Mouse (Mus musculus) megakaryocyte, adult 5-6 weeks (primary cell): ENCODE data around the gene Tuba3b. TPM values are rescaled to one million over a fixed set of nuclear protein-coding genes. Genes with fewer than 3 reads are reported as not detected.

Source experiments
- ATAC-seq: 2 replicates; pipeline ENCODE4 v1.8.0; 2016; ENCODE audit warnings: mild to moderate bottlenecking, inconsistent platforms; ENCODE audit not compliant: poor library complexity, severe bottlenecking
- total RNA-seq, 2 experiments: library from RNA; stranded (forward) in 1 of 2; stranded (reverse) in 1 of 2; fragments of 153-499, 151-499 nt in 1 of 2; fragments of 221-1000, 200-1000 nt in 1 of 2; gene quantifications; 2 replicates each; pipeline versions ENCODE4 v1.2.3 to v1.2.4; 2015 to 2017

The Tuba3b gene
- total RNA-seq (2015) = not detected in 2 replicates
- not detected in 2 replicates for total RNA-seq (2017)

DNA sequence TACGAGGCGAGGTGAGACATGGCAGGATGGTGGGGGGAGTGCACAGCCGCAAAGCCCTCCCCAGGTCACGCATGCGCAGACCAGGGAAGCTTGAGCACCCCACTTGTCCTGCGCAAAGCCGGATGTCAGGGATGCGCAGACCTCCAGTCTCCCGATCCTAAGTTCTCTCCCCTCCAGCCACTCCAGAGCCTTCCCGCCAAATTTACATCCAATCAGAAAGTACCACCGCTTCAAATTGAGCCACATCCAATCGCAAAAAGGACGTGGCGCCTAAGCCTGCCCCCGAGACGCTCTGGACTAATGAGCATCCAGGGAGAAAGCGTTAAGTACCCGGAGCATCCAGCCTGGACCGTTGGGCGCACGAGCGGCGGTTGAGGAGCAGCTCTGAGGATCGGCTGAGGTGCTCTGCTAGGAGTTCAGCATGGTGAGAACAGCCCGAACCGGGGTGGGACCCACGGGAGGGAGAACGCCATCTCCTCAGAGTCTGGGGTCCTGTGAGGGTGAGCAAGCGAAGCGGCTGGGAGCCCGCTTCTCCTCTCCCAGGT is at the start of gene Tuba3b:
TSS of gene Tuba3b (plus strand) at position 92 of the 545 bp plus-strand sequence.
- ATAC-seq = no peak

DNA sequence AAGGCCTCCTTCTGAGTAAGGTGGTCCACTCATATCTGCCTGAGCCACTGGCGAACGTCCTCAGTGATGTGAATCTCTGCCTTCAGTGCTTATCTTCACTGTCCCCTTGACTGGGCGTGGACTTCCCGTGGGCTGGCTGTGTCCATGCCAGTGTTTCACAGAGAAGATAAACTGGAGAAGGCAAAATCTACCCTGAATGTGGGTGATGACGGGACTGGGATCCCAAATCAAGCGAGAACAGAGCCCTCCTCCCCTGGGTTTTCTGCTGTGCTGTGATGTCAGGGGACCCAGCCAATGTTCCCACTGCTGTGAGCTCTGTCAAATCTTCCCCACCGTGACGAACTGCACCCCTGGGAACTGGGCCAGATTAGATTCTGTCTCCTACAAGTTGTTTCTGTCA is 48.3 kb upstream of the Tuba3b start:
- ATAC-seq = no peak

DNA sequence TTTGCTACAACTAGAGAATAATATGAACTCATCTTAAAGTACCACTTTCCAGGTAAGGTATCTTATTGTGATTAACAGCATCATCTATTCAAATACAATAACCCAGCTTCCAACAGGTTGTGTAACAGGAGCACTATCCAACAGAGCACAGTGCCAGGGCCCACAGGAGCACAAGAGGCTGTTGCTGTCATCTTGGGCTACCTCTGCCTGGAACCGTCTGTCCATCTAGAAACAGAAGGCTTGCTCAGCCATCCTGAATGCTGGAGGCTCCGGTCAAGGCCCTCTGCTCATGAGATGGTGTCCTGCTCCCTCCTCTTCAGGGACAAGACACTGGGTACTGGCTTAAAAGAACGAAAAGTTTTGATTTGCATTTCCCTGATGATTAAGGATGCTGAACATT is 47.7 kb upstream of the Tuba3b start:
- ATAC-seq = no peak

DNA sequence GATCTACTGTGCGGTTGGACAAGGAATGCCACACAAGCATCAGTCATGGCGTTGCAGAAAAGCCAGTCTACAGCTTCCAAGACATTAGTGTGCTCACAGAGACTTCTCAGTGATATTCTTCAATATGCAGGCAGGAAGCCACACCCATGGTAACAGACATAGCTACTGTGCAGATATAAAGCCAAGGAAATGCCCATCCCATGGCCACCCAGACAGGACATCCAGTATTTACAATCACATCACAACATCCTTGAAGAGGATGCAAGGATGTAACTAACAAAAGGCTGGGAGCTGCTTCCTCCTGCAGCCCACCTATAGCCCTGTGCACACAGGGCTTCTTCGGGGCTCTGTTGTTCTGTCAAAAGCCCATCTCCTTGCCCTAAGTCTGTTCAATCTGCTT is 46.9 kb upstream of the Tuba3b start:
- no peak for ATAC-seq

DNA sequence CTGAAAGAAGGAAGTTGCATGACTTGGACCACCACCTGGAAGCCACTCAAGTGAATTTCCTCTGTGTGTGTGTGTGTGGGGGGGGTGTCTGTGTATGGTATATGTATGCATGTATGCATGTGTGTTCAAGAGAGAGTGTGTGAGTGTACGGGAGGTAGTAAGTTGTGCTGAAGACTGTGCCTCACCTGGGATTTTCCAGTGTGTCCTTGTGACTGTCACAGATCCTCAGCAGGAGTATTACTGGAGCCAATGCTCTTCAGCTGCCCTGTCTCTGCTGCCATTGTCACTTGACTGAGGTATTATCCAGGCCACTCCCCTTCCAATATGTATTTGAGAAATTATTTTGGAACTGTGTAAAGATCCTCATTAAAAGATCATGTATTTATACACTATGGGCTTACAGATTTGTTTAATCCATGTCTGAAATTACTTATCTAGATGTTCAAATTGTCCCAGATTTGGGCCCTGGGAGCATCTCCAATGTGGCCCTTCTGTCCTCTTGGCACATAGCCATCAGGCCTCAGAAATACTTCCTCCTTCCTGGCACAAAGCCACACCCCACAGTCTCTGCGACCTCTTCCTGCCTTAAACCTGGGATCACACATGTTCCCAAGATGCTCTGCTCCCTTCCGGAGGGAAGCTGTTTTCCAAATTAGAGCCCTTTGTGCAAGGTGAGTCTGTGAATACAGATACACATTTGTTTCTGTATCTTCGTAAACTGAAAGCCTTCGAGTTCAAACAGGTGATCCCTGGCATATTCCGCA is 42.1 kb upstream of the Tuba3b start:
- peak; percentile 26; the same call in 1 of the 2 replicates for ATAC-seq

DNA sequence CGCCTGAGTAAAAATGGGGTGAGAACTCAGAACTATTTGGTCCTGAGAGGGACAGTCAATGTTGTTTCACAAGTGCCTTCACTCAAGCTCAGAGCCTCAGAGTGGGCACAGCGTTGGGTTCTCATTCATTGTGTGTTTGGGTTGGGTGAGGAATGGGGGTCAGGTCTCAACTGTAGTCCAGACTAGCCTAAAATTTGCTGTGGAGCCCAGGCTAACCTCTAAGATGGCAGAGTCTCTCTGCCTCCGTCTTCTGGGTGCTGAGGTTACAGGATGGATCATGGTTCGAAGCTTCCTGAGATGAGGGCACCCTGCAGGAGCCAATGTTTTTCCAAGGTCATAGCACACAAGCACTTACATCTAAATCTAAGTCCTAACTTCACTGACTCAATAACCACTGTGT is 38.8 kb upstream of the Tuba3b start:
- no peak for ATAC-seq

DNA sequence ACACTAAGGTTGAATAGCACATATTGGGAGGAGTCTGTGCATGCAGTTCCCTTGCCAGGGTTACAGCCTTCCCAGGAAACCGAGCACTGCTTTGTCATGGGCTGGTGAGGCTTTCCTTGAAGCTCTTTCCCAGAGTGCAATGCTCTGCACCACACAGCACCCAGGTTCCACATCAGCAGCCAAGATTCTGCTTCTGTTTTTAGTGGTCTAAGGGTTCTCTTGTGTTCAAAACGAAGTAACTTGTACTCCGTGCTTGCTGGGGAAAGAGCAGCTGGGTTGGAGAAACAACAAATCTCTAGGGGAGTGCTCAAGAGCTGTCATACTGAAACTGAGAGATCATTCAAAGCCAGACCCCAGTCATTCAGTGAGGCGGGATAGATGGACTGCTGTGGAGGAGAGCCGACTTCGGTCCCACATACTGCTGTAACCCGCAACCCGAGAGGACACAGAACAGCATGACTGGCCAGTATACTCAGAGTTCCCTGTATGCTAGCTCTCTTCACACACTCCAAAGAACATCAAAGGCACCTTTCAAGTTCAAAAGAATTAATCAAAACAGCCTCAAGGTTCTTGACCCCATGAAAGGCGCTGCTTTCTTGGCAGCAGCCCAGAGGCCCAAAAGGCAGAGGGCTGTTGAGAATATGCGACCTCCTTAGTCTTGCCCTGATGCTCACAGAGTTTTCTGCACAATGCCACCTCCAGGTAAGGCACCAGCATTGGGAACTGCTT is 36.9 kb upstream of the Tuba3b start:
- 0 out of 2 replicates have a peak, but pooled peaks have one; percentile 31 for ATAC-seq

DNA sequence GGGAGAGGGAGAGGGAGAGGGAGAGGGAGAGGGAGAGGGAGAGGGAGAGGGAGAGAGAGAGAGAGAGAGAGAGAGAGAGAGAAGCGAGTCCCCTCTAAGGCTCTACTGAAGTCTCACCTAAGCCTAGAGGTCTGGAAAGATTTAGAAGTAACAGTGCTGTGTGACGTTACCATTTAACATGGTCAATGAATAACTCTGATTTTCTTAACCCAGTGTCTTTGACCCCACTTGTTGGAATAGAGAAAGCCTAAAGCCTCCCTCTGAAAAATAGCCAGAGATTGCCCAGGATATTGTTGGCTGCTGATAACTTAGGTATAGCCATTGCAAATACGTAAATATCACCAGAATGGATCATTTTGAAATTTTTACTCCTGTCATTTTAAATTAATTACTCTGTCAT is 35.8 kb upstream of the Tuba3b start:
- no peak for ATAC-seq

DNA sequence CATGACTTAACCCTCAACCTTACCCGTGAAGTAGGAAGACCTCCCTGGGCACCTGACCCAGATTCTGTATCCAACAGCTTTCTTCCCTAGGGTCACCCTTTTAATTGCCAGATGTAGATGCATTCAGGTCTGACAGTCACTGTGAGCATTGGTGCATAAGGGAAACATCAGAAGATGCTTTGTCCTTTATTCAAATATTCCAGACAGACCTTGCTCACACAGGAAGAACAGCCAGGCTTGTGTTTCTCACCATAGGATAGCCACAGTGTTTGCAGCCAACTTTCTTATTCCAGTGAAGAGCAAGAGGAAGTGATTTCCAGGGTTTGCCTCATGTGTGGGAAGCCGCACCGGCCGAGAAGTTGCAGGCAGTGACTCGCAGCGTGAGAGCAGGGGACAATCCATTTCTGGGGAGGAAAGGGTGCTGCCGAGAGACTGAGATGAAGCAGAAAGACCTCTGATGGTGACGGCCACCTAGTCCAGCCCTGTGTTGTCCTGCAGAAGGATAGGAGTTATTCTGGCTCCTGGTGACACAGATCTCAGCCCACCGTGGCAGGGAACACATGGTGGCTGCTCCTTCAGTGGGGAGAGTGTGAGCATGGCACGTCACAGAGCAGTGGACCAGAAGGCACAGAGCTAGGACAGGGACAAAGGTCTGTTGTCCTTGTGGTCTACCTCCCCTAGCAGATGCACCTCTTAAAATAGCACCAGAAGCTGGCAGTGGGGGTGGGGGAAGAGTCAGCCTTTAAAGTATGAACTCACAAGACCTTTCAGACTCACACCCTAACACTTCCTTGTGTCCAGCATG is 34.0 kb upstream of the Tuba3b start:
- ATAC-seq = 0 out of 2 replicates have a peak, but pooled peaks have one; percentile 28

DNA sequence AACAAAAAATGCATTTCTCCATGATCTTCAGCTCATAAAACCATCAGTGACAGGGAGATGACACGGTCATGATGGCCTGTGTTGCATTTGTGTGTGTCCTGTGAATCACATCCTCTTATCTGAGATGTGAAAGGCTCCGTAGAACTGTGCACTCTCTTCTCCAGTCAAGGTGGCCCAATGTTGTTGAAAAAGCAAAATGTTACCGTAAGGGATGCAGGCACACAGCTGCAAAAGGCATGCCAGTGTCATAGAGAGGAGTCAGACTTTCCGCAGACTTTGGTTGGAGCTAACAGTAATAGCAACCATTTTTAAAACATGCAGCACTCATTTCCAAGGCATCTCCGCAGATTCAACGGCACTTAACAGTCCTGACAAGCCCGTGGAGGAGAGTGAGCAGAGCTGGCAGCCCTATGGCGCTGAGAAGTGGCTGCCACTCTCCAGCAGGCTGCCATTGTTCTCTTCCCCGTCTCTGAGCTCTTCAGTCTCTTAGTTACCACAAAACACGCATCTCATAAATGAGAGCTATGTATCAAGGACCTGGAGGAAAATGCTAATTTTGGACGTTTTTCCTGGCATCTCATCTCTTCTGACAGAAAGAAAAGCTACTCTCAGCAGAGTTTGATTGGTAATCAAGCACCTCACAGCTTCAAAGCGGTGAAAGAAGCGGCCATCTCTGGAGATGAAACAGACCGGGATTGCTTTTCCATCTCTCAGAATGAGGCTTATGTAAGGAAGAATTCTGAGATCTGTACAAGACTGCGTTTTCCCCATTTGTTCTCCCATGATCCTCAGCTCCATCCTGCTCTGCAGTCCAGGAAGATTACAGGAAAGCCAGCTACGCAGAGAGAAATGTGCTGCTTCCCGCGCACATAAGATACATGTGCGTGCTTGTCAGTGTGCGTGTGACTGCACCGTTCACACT is 30.2 kb upstream of the Tuba3b start:
- ATAC-seq = no peak

DNA sequence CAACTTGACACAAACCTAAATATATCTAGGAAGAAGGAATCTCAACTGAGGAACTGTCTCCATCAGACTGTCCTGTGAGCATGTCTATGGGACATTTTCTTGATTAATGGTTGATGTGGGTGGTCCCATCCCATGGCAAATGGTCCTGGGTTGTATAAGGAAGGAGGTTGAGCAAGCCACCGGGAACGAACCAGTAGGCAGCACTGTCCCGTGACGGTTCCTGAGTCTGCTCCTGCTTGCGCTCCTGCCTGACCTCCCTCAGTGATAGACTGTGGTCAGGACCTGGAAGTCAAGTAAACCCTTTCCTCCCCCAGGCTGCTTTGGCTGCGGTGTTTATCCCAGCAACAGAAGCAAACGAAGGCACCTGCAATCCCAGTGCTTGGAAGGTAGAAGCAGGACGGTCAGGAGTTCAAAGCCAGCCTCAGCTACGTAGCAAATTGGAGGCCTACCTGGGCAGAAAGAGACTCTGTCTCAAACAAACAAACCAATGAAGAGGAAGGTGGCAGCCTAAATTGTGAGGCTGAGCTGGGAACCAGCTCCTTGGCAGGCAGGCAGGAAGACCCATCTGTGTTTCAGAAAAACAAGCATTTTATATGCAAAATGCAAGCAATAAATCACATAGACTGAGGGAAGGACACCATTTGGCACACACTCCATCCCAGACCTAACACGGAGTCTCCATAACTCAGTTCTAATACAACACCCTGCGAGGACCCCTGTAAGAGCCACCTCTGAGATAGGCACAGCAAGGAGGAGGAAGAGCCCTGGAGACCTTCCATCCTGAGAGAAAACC is 24.9 kb upstream of the Tuba3b start:
- ATAC-seq = no peak

DNA sequence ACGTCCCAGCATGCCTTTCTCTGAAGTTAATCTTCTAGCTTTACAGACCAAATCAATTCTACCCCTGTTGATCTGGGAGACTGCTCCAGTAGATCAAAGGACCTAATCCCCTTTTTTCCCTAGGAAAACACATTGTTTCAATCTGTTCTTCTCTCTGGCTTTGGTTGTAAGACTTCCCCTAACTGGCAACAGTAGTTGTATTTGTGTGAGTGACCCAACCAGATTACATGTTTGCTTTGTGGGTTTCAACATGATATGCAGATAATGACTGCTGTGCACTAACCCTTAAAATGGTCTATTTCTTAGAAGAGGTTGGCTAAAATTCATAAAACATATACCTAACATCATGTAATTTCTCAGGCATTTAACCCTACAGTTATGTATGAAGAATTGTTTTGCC is 24.0 kb upstream of the Tuba3b start:
- ATAC-seq = no peak

DNA sequence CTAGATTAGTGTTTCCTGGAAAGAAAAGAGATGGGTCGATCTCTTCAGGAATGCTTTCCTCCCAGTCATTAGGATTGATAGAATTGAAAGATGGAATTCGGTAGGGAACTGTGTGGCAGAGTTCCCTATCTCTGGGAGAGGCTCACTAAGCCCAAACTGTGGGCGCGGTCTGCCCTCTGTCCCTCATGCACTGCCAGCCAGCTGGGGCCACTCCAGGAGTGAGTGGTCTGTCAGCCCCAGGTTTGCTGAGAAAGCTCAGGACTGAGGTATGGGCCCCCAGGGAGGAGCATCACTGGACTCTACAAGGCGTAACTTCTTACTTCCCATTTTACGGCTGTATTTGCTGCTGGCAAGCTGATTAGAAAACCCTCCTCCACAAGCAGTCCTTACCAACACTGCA is 23.5 kb upstream of the Tuba3b start:
- 0 out of 2 replicates have a peak, but pooled peaks have one; percentile 23 for ATAC-seq

DNA sequence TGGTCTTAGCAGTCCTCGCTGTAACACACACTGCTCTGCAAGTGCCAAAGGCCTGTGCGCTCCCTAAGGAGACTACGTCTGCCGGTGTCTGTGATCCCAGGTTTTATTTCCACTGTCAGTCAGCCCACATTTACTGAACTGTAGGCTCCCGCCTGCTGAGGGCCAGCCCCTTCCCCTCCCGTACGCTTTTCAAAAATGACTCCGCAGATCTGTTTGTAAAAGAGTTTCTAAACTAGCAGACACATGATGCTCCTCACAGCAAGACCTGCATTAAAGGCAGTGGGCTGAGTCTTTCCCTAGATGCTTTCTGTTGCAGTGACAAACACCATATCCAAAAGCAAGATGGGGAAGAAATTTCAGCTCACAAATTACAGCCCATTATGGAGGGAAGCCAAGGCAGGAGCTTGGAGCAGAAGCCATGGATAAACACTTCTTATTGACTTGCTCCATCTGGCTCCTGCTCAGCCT is 23.0 kb upstream of the Tuba3b start:
- ATAC-seq = no peak

DNA sequence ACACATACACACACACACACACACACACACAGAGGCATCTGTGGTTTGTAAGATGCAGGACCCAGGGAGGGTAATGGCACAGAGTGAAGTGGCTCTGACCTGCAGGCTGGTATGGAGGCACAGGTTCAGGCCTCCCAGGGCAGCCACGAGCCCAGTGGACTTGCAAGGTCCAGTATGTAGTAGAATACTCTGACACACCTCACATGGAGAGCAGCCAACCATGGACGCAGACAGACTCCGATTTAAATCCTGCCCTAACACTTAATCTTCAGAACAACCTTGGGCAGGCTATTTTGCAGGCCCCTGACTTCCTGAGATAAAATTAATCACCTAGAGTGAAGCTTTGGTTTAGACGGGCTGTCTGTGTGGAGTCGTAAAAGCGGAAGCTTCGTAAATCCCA is 21.6 kb upstream of the Tuba3b start:
- no peak for ATAC-seq

DNA sequence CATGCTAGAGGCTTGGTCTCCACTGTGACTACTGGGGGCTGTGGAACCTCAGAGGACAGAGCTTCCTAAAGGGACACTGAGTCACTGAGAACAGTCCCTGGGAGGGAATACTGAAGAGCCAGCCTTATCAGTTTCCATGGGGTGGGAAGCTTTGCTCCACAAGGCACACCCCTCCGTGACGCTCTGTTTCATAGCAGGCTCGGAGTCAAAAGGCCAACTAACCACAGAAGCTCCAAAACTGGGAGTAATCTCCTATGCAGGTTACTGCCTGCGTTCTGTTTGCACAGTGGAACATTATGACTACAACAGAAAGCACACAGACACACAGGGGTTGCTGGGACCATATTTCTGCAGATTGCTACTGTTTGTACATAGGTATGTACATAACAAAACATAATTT is 19.7 kb upstream of the Tuba3b start:
- ATAC-seq = no peak

DNA sequence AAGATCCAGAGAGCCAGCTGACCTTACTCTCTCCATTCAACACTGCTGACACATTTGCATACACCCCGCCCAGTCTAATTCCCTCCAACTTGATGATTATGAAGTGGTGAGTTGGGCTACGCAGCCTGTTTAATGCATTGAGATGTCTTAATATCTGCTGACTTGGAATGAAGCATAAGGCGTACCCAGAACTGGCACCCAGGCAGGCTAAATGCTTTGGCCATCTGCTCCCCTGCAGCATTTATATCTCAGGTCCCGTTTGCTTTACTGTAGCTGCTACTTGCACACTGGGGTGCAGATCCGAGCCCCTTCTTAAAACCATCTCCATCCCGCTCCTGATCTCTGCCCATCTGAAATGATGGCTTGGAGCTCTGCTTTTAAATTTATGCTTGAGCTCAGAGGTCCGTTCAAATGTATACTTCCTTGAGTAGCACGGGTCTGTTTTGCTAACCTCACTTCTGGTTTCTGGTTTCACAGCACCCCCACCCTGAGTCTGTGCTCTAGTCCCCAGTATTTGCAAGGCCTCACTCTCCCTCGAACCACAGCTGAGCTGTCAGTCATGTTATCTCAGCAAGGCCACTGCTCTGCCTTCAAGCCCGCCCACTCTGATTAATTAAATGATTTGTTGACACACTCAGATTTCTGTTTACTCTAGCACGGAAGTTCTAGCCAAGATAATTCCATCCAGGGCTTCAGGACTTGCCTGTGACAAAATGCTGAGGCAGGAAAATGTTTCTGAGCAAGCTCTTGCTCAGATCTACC is 16.6 kb upstream of the Tuba3b start:
- peak; percentile 66 for ATAC-seq

DNA sequence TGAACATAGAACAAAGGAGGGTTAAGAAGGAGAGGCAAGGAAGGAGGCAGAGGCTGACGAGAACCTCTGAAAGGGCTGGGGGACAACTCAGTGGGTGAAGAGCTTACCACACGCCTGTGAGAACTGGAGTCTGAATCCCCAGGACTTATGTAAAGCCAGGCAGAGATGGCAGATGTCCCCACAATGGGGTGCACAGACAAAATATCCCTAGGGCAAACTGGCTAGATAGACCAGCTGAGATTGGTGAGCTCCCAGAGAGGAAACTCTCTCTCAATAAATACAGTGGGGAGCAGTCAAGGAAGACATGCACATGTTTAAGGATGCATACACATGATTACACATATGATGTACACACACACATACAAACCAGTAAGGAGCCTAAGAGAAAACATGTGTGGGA is 11.4 kb upstream of the Tuba3b start:
- no peak for ATAC-seq
